Mouse (Mus musculus) stomach, embryonic 14.5 days (tissue): Measurements from ENCODE around the gene Id3. TPM values are rescaled to one million over a fixed set of nuclear protein-coding genes. Genes with fewer than 3 reads are reported as not detected.

Experiments used
- ATAC-seq: fragments of 200-750 bp; cut with Nextera tagmentation; 2 replicates; pipeline ENCODE4 v1.8.0; 2017; ENCODE audit warnings: low read depth, moderate TSS enrichment; ENCODE audit not compliant: insufficient number of reproducible peaks, insufficient read depth, low FRiP score
- H3K27ac ChIP-seq: fragments of 300-500 bp; sonication (generic); 2 replicates; pipeline ENCODE4 v1.5.1; 2014; ENCODE audit warnings: mild to moderate bottlenecking, low read length, moderate library complexity, mixed read lengths
- H3K27me3 ChIP-seq: fragments of 300-500 bp; sonication (generic); 2 replicates; pipeline ENCODE4 v1.6.1; 2014; ENCODE audit warnings: low read length, control low read depth, mixed read lengths; ENCODE audit not compliant: control insufficient read depth, insufficient read depth
- H3K36me3 ChIP-seq: fragments of 300-500 bp; sonication (generic); 2 replicates; pipeline ENCODE4 v1.6.1; 2014; ENCODE audit warnings: mild to moderate bottlenecking, control low read depth, low read length, moderate library complexity, mixed read lengths; ENCODE audit not compliant: control insufficient read depth, insufficient read depth
- H3K4me1 ChIP-seq: fragments of 300-500 bp; sonication (generic); 2 replicates; pipeline ENCODE4 v1.6.1; 2014; ENCODE audit warnings: low read length, control low read depth, mixed read lengths; ENCODE audit not compliant: control insufficient read depth, insufficient read depth
- H3K4me2 ChIP-seq: fragments of 300-500 bp; sonication (generic); replicated peaks from 2 replicates; pipeline ENCODE4 v1.6.1; 2014; ENCODE audit warnings: low read depth, low read length, control low read depth
- H3K4me3 ChIP-seq: fragments of 300-500 bp; sonication (generic); 2 replicates; pipeline ENCODE4 v1.5.1; 2014; ENCODE audit warnings: low read depth, low read length, control low read depth
- H3K9ac ChIP-seq: fragments of 300-500 bp; sonication (generic); replicated peaks from 2 replicates; pipeline ENCODE4 v1.6.1; 2014; ENCODE audit warnings: low read depth, mild to moderate bottlenecking, control low read depth, low read length, moderate library complexity, mixed read lengths
- H3K9me3 ChIP-seq: fragments of 300-500 bp; sonication (generic); 2 replicates; pipeline ENCODE4 v1.6.1; 2016; ENCODE audit warnings: low read depth, low read length, control low read depth; ENCODE audit not compliant: control insufficient read depth
- WGBS: fragments of 180-500 bp; shearing (Covaris S2); extraction: QIAGEN DNeasy Blood & Tissue Kit; methylation state at CpG from one replicate; pipeline ENCODE4 v1.1.7; 2014; 5-methylcytosine and 5-hydroxymethylcytosine counted together
- polyA plus RNA-seq: library from polyadenylated mRNA; unstranded; fragments of >200 nt; fragmentation: Nextera tagmentation; extraction: Ambion mirVana; gene quantifications from 2 replicates; pipeline ENCODE4 v1.2.1, GENCODE M21; 2014

Id3 gene
- polyA plus RNA-seq, 1 experiment from 2014 or later, result 404 TPM

DNA sequence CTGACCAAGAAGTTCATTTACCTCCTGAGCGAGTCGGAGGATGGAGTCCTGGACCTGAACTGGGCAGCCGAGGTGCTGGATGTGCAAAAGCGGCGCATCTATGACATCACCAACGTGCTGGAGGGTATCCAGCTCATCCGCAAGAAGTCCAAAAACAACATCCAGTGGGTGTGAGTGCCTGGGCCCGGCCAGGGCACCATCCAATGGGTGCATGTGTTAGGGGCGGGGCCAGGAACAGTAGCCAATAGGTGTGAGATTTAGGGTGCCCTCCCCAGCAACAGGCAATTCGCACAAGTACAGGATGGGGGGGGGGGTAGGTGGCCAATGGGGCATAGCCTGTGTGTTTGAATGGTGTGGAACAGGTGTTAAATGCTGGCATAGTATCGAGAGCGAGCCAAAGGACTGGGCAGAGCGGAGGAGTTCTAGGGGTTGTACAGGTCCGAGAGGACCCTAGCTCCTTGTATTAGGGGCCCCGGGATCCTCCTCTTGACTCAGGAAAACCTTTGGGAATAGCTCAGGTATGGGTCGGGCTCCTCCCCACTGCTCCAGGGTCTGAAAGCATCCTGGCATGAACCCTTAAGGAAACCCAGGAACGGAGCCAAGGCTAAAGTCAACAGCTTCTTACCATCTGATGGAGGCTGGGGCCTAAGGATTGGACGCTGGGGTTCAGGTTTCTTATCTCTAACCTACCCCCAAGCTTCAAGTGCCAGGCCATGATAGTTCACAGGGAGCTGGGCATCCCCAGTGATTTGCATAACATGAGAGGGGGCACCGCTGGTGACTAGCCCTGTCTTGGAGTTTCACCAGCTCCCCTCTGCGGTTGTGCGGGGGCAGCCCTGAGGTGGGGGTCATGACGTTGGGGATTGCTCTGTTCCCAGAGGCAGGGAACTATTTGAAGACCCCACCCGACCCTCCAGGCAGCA is 37.4 kb downstream of the Id3 start:
- Histone ChIP-seq H3K4me1 (peaks cover 30% of the 10 kb centered on the region), H3K4me3 (no peak overlapping the region; the same call in 1 of the 2 replicates), H3K27ac (peak overlapping the region; percentile 15; the same call in 1 of the 2 replicates), H3K36me3 (no peaks in the 10 kb centered on the region), H3K4me2 (peak overlapping the region; percentile 25), H3K27me3 (no peaks in the 10 kb centered on the region), H3K9ac (0 out of 2 replicates have a peak overlapping the region, but pooled peaks have one; percentile 6), H3K9me3 (no peaks in the 10 kb centered on the region)
- 22% methylated on average over 23 of the region's 23 CpGs for WGBS
- peak; percentile 73; the same call in 1 of the 2 replicates for ATAC-seq

DNA sequence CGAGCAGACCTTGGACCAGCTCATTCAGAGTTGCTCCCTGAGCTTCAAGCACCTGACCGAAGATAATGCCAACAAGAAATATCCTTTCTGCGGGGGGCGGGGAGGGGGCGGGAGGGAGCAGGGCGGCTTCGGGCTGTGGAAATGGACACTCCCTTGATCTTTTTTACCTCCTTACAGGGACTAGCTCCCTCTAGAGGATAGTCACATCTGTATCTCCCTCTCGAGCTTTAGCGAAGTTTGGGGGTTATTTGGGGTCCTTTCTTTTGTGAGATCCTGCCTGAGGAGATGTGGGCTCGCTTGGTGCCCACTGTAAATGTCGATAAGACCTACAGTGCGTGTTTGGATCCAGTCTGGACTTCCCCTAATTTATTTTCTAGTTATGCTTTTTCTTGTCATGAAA is 38.1 kb downstream of the Id3 start:
- no peak overlapping the region for H3K9ac ChIP-seq
- H3K36me3 ChIP-seq, result no peaks in the 10 kb centered on the region
- H3K4me2 ChIP-seq, result no peak overlapping the region
- H3K4me3 ChIP-seq, result no peak overlapping the region
- H3K9me3 ChIP-seq, result no peaks in the 10 kb centered on the region
- 21% methylated on average over 12 of the region's 12 CpGs for WGBS
- peaks cover 23% of the 10 kb centered on the region for H3K4me1 ChIP-seq
- no peaks in the 10 kb centered on the region for H3K27me3 ChIP-seq
- ATAC-seq, result no peak
- no peak overlapping the region for H3K27ac ChIP-seq

DNA sequence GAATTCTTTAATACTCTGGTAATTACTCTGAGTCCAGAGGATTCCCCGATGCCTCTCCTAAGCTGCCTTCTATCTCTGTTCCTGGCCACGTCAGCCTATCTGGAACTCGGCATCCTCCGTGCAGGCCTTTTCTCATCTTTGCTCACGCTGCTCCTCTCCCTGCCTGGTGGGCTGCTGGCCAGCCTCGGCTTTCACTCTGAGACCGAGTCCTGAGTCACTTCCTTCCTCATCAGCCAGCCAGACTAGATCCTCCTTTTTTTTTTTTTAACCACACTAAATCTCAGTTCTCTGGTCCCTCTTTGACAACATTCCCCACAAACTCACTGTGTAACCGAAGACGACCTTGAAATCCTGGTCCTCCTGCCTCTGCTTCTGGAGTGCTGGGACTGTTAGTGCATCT is 42.1 kb downstream of the Id3 start:
- WGBS, result 59% methylated on average over 9 of the region's 9 CpGs
- no peak for ATAC-seq
- peaks cover 9% of the 10 kb centered on the region; the same call in 1 of the 2 replicates for H3K4me1 ChIP-seq
- H3K27me3 ChIP-seq, result no peaks in the 10 kb centered on the region
- no peak overlapping the region for H3K9ac ChIP-seq
- no peaks in the 10 kb centered on the region for H3K36me3 ChIP-seq
- H3K27ac ChIP-seq, result no peak overlapping the region
- no peak overlapping the region for H3K4me3 ChIP-seq
- H3K4me2 ChIP-seq, result no peak overlapping the region
- H3K9me3 ChIP-seq, result no peaks in the 10 kb centered on the region

DNA sequence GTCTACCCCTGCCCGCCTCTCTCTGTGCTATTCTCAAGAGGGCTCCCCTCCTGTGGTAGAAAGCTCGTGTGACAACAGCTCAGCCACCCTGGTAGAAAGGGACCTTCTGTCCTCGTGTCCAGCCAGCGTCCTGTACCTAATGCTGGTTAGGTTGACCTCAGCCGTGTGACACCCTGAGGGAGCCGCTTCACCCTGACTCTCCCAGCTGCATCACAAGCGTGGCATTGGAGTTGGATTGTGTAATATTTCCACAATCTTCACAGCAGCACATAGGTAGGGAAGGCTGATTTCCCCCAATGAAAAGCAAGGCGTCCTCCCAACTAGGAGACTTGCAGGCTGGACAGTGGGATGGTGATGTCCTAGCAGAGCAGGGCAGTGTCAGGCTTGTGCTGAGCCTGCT is 43.0 kb downstream of the Id3 start:
- Histone ChIP-seq H3K4me2 (no peak overlapping the region), H3K4me3 (no peak overlapping the region), H3K9ac (no peak overlapping the region), H3K36me3 (no peaks in the 10 kb centered on the region), H3K27me3 (no peaks in the 10 kb centered on the region), H3K27ac (no peak overlapping the region), H3K4me1 (peaks cover 4% of the 10 kb centered on the region; the same call in 1 of the 2 replicates), H3K9me3 (no peaks in the 10 kb centered on the region)
- no peak for ATAC-seq
- WGBS, result 78% methylated on average over 8 of the region's 8 CpGs

DNA sequence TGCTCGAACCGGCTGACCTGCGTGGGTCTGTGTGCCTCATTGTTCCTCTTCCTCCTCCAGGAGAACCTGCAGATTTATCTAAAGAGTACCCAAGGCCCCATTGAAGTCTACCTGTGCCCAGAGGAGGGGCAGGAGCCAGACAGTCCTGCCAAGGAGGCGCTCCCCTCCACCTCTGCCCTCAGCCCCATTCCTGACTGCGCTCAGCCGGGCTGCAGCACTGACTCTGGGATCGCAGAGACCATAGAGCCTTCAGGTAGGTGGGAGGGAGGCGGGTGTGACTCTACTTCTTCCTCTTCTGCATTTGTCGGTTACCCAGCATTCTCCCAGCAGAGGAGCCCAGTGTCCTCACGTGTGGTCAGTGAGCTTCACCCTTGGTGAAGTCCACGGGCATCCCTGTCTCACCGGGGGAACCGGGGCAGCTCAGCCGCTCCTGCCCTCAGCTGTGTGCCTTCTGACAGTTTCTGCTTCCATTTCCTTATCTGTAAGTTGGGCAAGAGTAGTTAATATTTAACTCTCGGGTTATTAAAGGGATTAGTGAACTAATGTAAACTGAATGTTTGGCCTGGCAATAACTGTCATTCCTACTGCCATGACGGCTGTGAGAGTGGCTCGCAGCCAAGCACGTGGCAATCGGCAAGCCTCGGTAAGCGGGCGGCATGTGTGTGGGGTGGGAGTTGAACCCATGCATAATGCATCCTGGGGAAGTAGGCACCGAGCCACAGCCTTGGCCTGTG is 43.6 kb downstream of the Id3 start:
- peak; percentile 84 for ATAC-seq
- Histone ChIP-seq H3K4me2 (0 out of 2 replicates have a peak overlapping the region, but pooled peaks have one; percentile 8), H3K27ac (no peak overlapping the region), H3K36me3 (no peaks in the 10 kb centered on the region), H3K4me1 (no peaks in the 10 kb centered on the region; the same call in 1 of the 2 replicates), H3K9me3 (no peaks in the 10 kb centered on the region), H3K27me3 (no peaks in the 10 kb centered on the region), H3K4me3 (no peak overlapping the region), H3K9ac (no peak overlapping the region)
- WGBS, result 68% methylated on average over 23 of the region's 23 CpGs

GRCm38 (mm10) chr4:136188973-136189737 is 45.9 kb downstream of the Id3 start:
- H3K9ac ChIP-seq, result no peak overlapping the region
- no peaks in the 10 kb centered on the region for H3K27me3 ChIP-seq
- WGBS, result 87% methylated on average over 6 of the region's 6 CpGs
- no peaks in the 10 kb centered on the region; the same call in 1 of the 2 replicates for H3K4me1 ChIP-seq
- no peak for ATAC-seq
- H3K27ac ChIP-seq, result no peak overlapping the region
- H3K36me3 ChIP-seq, result peaks cover 5% of the 10 kb centered on the region; the same call in 1 of the 2 replicates
- no peaks in the 10 kb centered on the region for H3K9me3 ChIP-seq
- no peak overlapping the region for H3K4me2 ChIP-seq
- H3K4me3 ChIP-seq, result no peak overlapping the region

DNA sequence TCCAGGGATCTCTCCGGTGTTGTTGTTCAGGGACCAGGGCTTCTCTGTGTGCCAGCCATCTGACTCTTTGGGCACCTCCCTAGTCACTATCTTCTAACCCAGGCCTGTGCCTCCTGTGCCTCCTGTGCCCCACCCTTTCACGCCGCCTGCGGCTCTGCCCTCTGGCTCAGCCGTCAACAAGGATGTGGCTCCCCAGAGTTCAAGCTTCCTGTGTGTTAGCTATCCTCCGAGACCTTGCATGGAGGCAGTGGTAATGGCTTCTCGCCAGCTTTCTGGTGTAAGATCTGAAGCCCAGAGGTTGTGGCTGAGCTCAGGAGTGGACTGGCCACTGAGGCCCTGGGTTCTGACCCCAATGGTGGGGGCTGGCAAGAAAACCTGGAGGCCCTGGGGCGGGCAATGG is 46.6 kb downstream of the Id3 start:
- no peak overlapping the region for H3K4me2 ChIP-seq
- H3K4me1 ChIP-seq, result no peaks in the 10 kb centered on the region; the same call in 1 of the 2 replicates
- ATAC-seq, result no peak; the same call in 1 of the 2 replicates
- H3K27me3 ChIP-seq, result no peaks in the 10 kb centered on the region
- H3K27ac ChIP-seq, result no peak overlapping the region
- peaks cover 5% of the 10 kb centered on the region; the same call in 1 of the 2 replicates for H3K36me3 ChIP-seq
- H3K9me3 ChIP-seq, result no peaks in the 10 kb centered on the region
- 80% methylated on average over 8 of the region's 8 CpGs for WGBS
- no peak overlapping the region for H3K9ac ChIP-seq
- H3K4me3 ChIP-seq, result no peak overlapping the region

GRCm38 (mm10) chr4:136193571-136193970 is 50.3 kb downstream of the Id3 start:
- ATAC-seq, result no peak
- no peaks in the 10 kb centered on the region for H3K4me1 ChIP-seq
- H3K4me2 ChIP-seq, result no peak overlapping the region
- H3K9ac ChIP-seq, result no peak overlapping the region
- 67% methylated on average over 3 of the region's 3 CpGs for WGBS
- H3K27ac ChIP-seq, result no peak overlapping the region
- H3K27me3 ChIP-seq, result no peaks in the 10 kb centered on the region
- no peak overlapping the region for H3K4me3 ChIP-seq
- peaks cover 5% of the 10 kb centered on the region; the same call in 1 of the 2 replicates for H3K36me3 ChIP-seq
- H3K9me3 ChIP-seq, result no peaks in the 10 kb centered on the region
